Mouse (Mus musculus): ENCODE measurements around the gene Csnk1d. TPM values are rescaled to one million over a fixed set of nuclear protein-coding genes. Genes with fewer than 3 reads are reported as not detected.

The Csnk1d gene
- total RNA-seq (2012; rRNA removed) = 92.1 and 96.8 TPM in 2 replicates
- total RNA-seq (2014; rRNA removed) = 77.7 and 77.8 TPM in 2 replicates
- 134 and 136 TPM in 2 replicates for polyA plus RNA-seq (2012; ENCODE audit: insufficient read length, low read depth)

GRCm38 (mm10) chr11:120990951-120991526 is at the start of gene Csnk1d:
Gene Csnk1d (minus strand): TSS chr11:120991330.
- peaks cover 48% of the 10 kb centered on the region for H3K79me2 ChIP-seq (replicated peaks; ENCODE audit: control insufficient read depth, extremely low read depth, insufficient read depth, poor library complexity, severe bottlenecking)
- peaks cover 22 to 48% of the 10 kb centered on the region in 2 experiments for H3K4me1 ChIP-seq (ENCODE audit: control insufficient read depth in 1 of 2, insufficient read depth in 2 of 2)
- peak; percentile 95 for DNase-seq (ENCODE audit: extremely low read depth)
- H3K27ac ChIP-seq (ENCODE audit: insufficient read depth, low read depth) = peak within 1 kb of the TSS; percentile 70
- H3K9me3 ChIP-seq (replicated peaks; ENCODE audit: low read length) = no peaks in the 10 kb centered on the region
- in situ Hi-C loops (cut with MboI; ENCODE audit: low pct_ligation_motif_present, low pct_unique_long_range_greater_than_20kb, low sequenced_read_pairs) (no loop called here), dilution Hi-C loops (cut with MboI; ENCODE audit: extremely low pct_ligation_motif_present, extremely low pct_unique_long_range_greater_than_20kb, low sequenced_read_pairs) (no loop called here)
- peak within 1 kb of the TSS; percentile 100 for H3K9ac ChIP-seq (ENCODE audit: insufficient read depth, low read depth)
- H3K36me3 ChIP-seq (replicated peaks in 1 of 2; ENCODE audit: control insufficient read depth in 1 of 2, insufficient read depth in 1 of 2, low read length in 1 of 2) = peaks cover 11 to 58% of the 10 kb centered on the region in 2 experiments
- H3K27me3 ChIP-seq (replicated peaks) = no peaks in the 10 kb centered on the region
- TF ChIP-seq MEF2A (IDR thresholded peaks at IDR 0.05; ENCODE audit: borderline replicate concordance, low read depth, low read length) (peak; percentile 44), USF2 (conservative IDR thresholded peaks at IDR 0.05; ENCODE audit: low read depth, low read length) (no peak), ELF1 (IDR thresholded peaks at IDR 0.05; ENCODE audit: low read depth, low read length) (peak; percentile 82), JUND (conservative IDR thresholded peaks at IDR 0.05; ENCODE audit: low read depth, low read length) (no peak), CTCF (conservative IDR thresholded peaks at IDR 0.05 in 1 of 2, IDR thresholded peaks at IDR 0.05 in 1 of 2; ENCODE audit: low read depth in 2 of 2, low read length in 2 of 2) (no peak), SIN3A (IDR thresholded peaks at IDR 0.05; ENCODE audit: low read length) (peak; percentile 66), ZNF384 (IDR thresholded peaks at IDR 0.05; ENCODE audit: low read depth, low read length) (no peak), MYC (IDR thresholded peaks at IDR 0.05; ENCODE audit: low read depth, low read length) (0 out of 2 replicates have a peak, but pooled peaks have one; percentile 25), IRF4 (IDR thresholded peaks at IDR 0.05; ENCODE audit: low read depth, low read length) (peak; percentile 67; the same call in 1 of the 2 replicates), TBP (conservative IDR thresholded peaks at IDR 0.05; ENCODE audit: low read depth, low read length) (peak; percentile 63; the same call in 1 of the 2 replicates), USF1 (IDR thresholded peaks at IDR 0.05; ENCODE audit: low read depth, low read length) (no peak), UBTF (IDR thresholded peaks at IDR 0.05; ENCODE audit: low read depth, low read length) (peak; percentile 87; the same call in 1 of the 2 replicates), POLR2AphosphoS2 (IDR thresholded peaks at IDR 0.05; ENCODE audit: low read depth, low read length) (peak; percentile 87; the same call in 1 of the 2 replicates), BHLHE40 (IDR thresholded peaks at IDR 0.05; ENCODE audit: low read depth, low read length) (no peak), MAX (IDR thresholded peaks at IDR 0.05; ENCODE audit: low read length) (peak; percentile 78), PAX5 (IDR thresholded peaks at IDR 0.05; ENCODE audit: low read length) (no peak), JUN (IDR thresholded peaks at IDR 0.05; ENCODE audit: insufficient read depth, low read depth, low read length) (no peak), ZMIZ1 (IDR thresholded peaks at IDR 0.05; ENCODE audit: low read depth, low read length) (peak; percentile 57), CHD2 (IDR thresholded peaks at IDR 0.05; ENCODE audit: low read length) (no peak; the same call in 1 of the 2 replicates), TCF12 (IDR thresholded peaks at IDR 0.05; ENCODE audit: low read depth, low read length) (peak; percentile 71), E2F4 (IDR thresholded peaks at IDR 0.05; ENCODE audit: insufficient replicate concordance, low read depth, low read length) (no peak), SMC3 (IDR thresholded peaks at IDR 0.05; ENCODE audit: low read depth, low read length) (no peak), MXI1 (IDR thresholded peaks at IDR 0.05; ENCODE audit: low read depth, low read length) (peak; percentile 84), MAZ (IDR thresholded peaks at IDR 0.05; ENCODE audit: low read depth, low read length) (peak; percentile 55; the same call in 1 of the 2 replicates), NELFE (IDR thresholded peaks at IDR 0.05; ENCODE audit: low read depth, low read length) (peak; percentile 62), KAT2A (IDR thresholded peaks at IDR 0.05; ENCODE audit: insufficient replicate concordance, low read length) (peak; percentile 100), ZKSCAN1 (IDR thresholded peaks at IDR 0.05; ENCODE audit: borderline replicate concordance, low read depth, low read length) (no peak; the same call in 1 of the 2 replicates), RCOR1 (conservative IDR thresholded peaks at IDR 0.05; ENCODE audit: low read depth, low read length) (no peak), MAFK (IDR thresholded peaks at IDR 0.05; ENCODE audit: insufficient replicate concordance, low read length) (no peak), GABPA (IDR thresholded peaks at IDR 0.05; ENCODE audit: insufficient replicate concordance, low read depth, low read length) (no peak), NRF1 (IDR thresholded peaks at IDR 0.05; ENCODE audit: low read depth, low read length) (peak; percentile 84), ZC3H11A (IDR thresholded peaks at IDR 0.05; ENCODE audit: low read depth, low read length) (no peak; the same call in 1 of the 2 replicates), ETS1 (conservative IDR thresholded peaks at IDR 0.05; ENCODE audit: low read depth, low read length) (no peak), EP300 (IDR thresholded peaks at IDR 0.05; ENCODE audit: low read length) (no peak), RAD21 (IDR thresholded peaks at IDR 0.05; ENCODE audit: low read depth, low read length) (no peak), CHD1 (IDR thresholded peaks at IDR 0.05; ENCODE audit: low read depth, low read length) (no peak), HCFC1 (IDR thresholded peaks at IDR 0.05; ENCODE audit: low read depth, low read length) (peak; percentile 72), POLR2A (IDR thresholded peaks at IDR 0.05; ENCODE audit: low read depth, low read length) (peak; percentile 74)
- H3K4me2 ChIP-seq (ENCODE audit: insufficient read depth, low read depth, poor library complexity, severe bottlenecking) = peak within 1 kb of the TSS; percentile 91
- peak within 1 kb of the TSS; percentile 77 to 95 (median 93) for H3K4me3 ChIP-seq (replicated peaks in 1 of 3; ENCODE audit: low read depth in 2 of 3, low read length in 2 of 3, poor library complexity in 1 of 3)
